Mouse (Mus musculus) midbrain, embryonic 13.5 days (tissue): ENCODE measurements around the gene Capn12. TPM values are rescaled to one million over a fixed set of nuclear protein-coding genes. Genes with fewer than 3 reads are reported as not detected.

Experiments used
- ATAC-seq: fragments of 200-750 bp; cut with Nextera tagmentation; 2 replicates; pipeline ENCODE4 v1.8.0; 2017; ENCODE audit warnings: mild to moderate bottlenecking, moderate TSS enrichment, moderate library complexity
- H3K27ac ChIP-seq: fragments of 300-500 bp; sonication (generic); 2 replicates; pipeline ENCODE4 v1.5.1; 2015; ENCODE audit warnings: inconsistent platforms, mild to moderate bottlenecking, moderate library complexity
- H3K27me3 ChIP-seq: fragments of 300-500 bp; sonication (generic); 2 replicates; pipeline ENCODE4 v1.6.1; 2015; ENCODE audit warnings: mild to moderate bottlenecking, inconsistent platforms
- H3K36me3 ChIP-seq: fragments of 300-500 bp; sonication (generic); 2 replicates; pipeline ENCODE4 v1.6.1; 2015; ENCODE audit warnings: mild to moderate bottlenecking, inconsistent platforms
- H3K4me1 ChIP-seq: fragments of 300-500 bp; sonication (generic); replicated peaks from 2 replicates; pipeline ENCODE4 v1.6.1; 2015; ENCODE audit warnings: inconsistent platforms
- H3K4me2 ChIP-seq: fragments of 300-500 bp; sonication (generic); replicated peaks from 2 replicates; pipeline ENCODE4 v1.6.1; 2015; ENCODE audit warnings: moderate library complexity, mild to moderate bottlenecking, inconsistent platforms
- H3K4me3 ChIP-seq: fragments of 300-500 bp; sonication (generic); replicated peaks from 2 replicates; pipeline ENCODE4 v1.5.1; 2015; ENCODE audit warnings: mild to moderate bottlenecking, inconsistent platforms
- H3K9ac ChIP-seq: fragments of 300-500 bp; sonication (generic); replicated peaks from 2 replicates; pipeline ENCODE4 v1.6.1; 2015; ENCODE audit warnings: mild to moderate bottlenecking, inconsistent platforms
- H3K9me3 ChIP-seq: fragments of 300-500 bp; sonication (generic); 2 replicates; pipeline ENCODE4 v1.6.1; 2016; ENCODE audit warnings: mild to moderate bottlenecking, inconsistent platforms
- WGBS: fragments of 180-500 bp; shearing (Covaris S2); methylation state at CpG from one replicate; pipeline ENCODE4 v1.1.7; 2015; 5-methylcytosine and 5-hydroxymethylcytosine counted together
- polyA plus RNA-seq: library from polyadenylated mRNA; unstranded; fragments of >200 nt; fragmentation: Nextera tagmentation; extraction: Ambion mirVana; gene quantifications from 2 replicates; pipeline ENCODE4 v1.2.1, GENCODE M21; 2015

Gene Capn12
- polyA plus RNA-seq, 1 experiment from 2014 or later: 0.62 TPM

- Histone ChIP-seq H3K27me3 (no peaks in the 10 kb centered on the region), H3K4me3 (no peak overlapping the region), H3K9me3 (no peaks in the 10 kb centered on the region), H3K36me3 (peaks cover 99% of the 10 kb centered on the region), H3K4me1 (no peaks in the 10 kb centered on the region), H3K9ac (no peak overlapping the region), H3K4me2 (no peak overlapping the region), H3K27ac (no peak overlapping the region)
- WGBS: 92% methylated on average over 10 of the region's 10 CpGs
- ATAC-seq: no peak
Measured at GRCm38 (mm10) chr7:28903778-28904177, 22.6 kb downstream of the Capn12 start.

- no peak overlapping the region for H3K4me2 ChIP-seq
- no peaks in the 10 kb centered on the region for H3K4me1 ChIP-seq
- peaks cover 99% of the 10 kb centered on the region for H3K36me3 ChIP-seq
- H3K27me3 ChIP-seq: no peaks in the 10 kb centered on the region
- ATAC-seq: no peak
- whole genome bisulfite sequencing: 94% methylated on average over 5 of the region's 5 CpGs
- H3K4me3 ChIP-seq: no peak overlapping the region
- H3K27ac ChIP-seq: no peak overlapping the region
- no peaks in the 10 kb centered on the region for H3K9me3 ChIP-seq
- no peak overlapping the region for H3K9ac ChIP-seq
Measured at GRCm38 (mm10) chr7:28907195-28907594, 26.0 kb downstream of the Capn12 start.

- Histone ChIP-seq H3K27ac (no peak overlapping the region), H3K27me3 (no peaks in the 10 kb centered on the region), H3K4me2 (no peak overlapping the region), H3K36me3 (peaks cover 99% of the 10 kb centered on the region), H3K9me3 (no peaks in the 10 kb centered on the region), H3K4me3 (no peak overlapping the region), H3K4me1 (no peaks in the 10 kb centered on the region), H3K9ac (no peak overlapping the region)
- no peak for ATAC-seq
- WGBS: 81% methylated on average over 4 of the region's 4 CpGs
Measured at GRCm38 (mm10) chr7:28911632-28912031, 30.4 kb downstream of the Capn12 start.

GRCm38 (mm10) chr7:28913171-28913570 is 31.9 kb downstream of the Capn12 start:
- peaks cover 99% of the 10 kb centered on the region for H3K36me3 ChIP-seq
- no peaks in the 10 kb centered on the region for H3K9me3 ChIP-seq
- H3K4me1 ChIP-seq: no peaks in the 10 kb centered on the region
- H3K4me2 ChIP-seq: no peak overlapping the region
- WGBS: 87% methylated on average over 11 of the region's 11 CpGs
- H3K9ac ChIP-seq: no peak overlapping the region
- no peak overlapping the region for H3K4me3 ChIP-seq
- ATAC-seq: no peak
- H3K27ac ChIP-seq: no peak overlapping the region
- H3K27me3 ChIP-seq: no peaks in the 10 kb centered on the region

GRCm38 (mm10) chr7:28916491-28916890 is 35.3 kb downstream of the Capn12 start:
- no peak overlapping the region for H3K4me2 ChIP-seq
- H3K27me3 ChIP-seq: no peaks in the 10 kb centered on the region
- H3K4me1 ChIP-seq: peaks cover 19% of the 10 kb centered on the region
- H3K9ac ChIP-seq: no peak overlapping the region
- H3K36me3 ChIP-seq: peaks cover 79% of the 10 kb centered on the region
- H3K4me3 ChIP-seq: no peak overlapping the region
- no peak overlapping the region for H3K27ac ChIP-seq
- ATAC-seq: no peak
- H3K9me3 ChIP-seq: no peaks in the 10 kb centered on the region

- Histone ChIP-seq H3K4me3 (no peak overlapping the region), H3K27me3 (no peaks in the 10 kb centered on the region), H3K4me1 (peaks cover 28% of the 10 kb centered on the region), H3K9ac (no peak overlapping the region), H3K4me2 (no peak overlapping the region), H3K36me3 (peaks cover 66% of the 10 kb centered on the region), H3K9me3 (no peaks in the 10 kb centered on the region), H3K27ac (peak overlapping the region; percentile 21; the same call in 1 of the 2 replicates)
- 84% methylated on average over 10 of the region's 10 CpGs for WGBS
- no peak for ATAC-seq
Measured at GRCm38 (mm10) chr7:28917503-28918426, 36.5 kb downstream of the Capn12 start.

- Histone ChIP-seq H3K9ac (no peak overlapping the region), H3K4me1 (peaks cover 36% of the 10 kb centered on the region)
Measured at GRCm38 (mm10) chr7:28918540-28918939, 37.3 kb downstream of the Capn12 start.

GRCm38 (mm10) chr7:28919815-28920214 is 38.6 kb downstream of the Capn12 start:
- peak; percentile 72 for ATAC-seq

More at GRCm38 (mm10) chr7:28918540-28918939, 37.3 kb downstream of the Capn12 start:
- Histone ChIP-seq H3K4me2 (no peak overlapping the region), H3K36me3 (peaks cover 58% of the 10 kb centered on the region), H3K27me3 (no peaks in the 10 kb centered on the region), H3K9me3 (no peaks in the 10 kb centered on the region), H3K27ac (no peak overlapping the region), H3K4me3 (no peak overlapping the region)
- WGBS: 91% methylated on average over 8 of the region's 8 CpGs
- ATAC-seq: no peak

GRCm38 (mm10) chr7:28921178-28921577 is 40.0 kb downstream of the Capn12 start:
- no peak overlapping the region for H3K4me3 ChIP-seq
- no peaks in the 10 kb centered on the region for H3K27me3 ChIP-seq
- no peaks in the 10 kb centered on the region for H3K9me3 ChIP-seq
- no peak overlapping the region for H3K27ac ChIP-seq
- peaks cover 32% of the 10 kb centered on the region for H3K36me3 ChIP-seq
- no peak for ATAC-seq
- no peak overlapping the region for H3K4me2 ChIP-seq
- no peak overlapping the region for H3K9ac ChIP-seq
- peaks cover 62% of the 10 kb centered on the region for H3K4me1 ChIP-seq
- 88% methylated on average over 3 of the region's 3 CpGs for WGBS

More at GRCm38 (mm10) chr7:28919815-28920214, 38.6 kb downstream of the Capn12 start:
- Histone ChIP-seq H3K27me3 (no peaks in the 10 kb centered on the region), H3K9me3 (no peaks in the 10 kb centered on the region), H3K4me3 (no peak overlapping the region), H3K27ac (peak overlapping the region; percentile 51), H3K36me3 (peaks cover 45% of the 10 kb centered on the region), H3K4me1 (peaks cover 48% of the 10 kb centered on the region), H3K9ac (no peak overlapping the region), H3K4me2 (no peak overlapping the region)
- WGBS: 38% methylated on average over 6 of the region's 6 CpGs

GRCm38 (mm10) chr7:28921722-28922465 is 40.7 kb downstream of the Capn12 start:
- no peaks in the 10 kb centered on the region for H3K9me3 ChIP-seq
- H3K36me3 ChIP-seq: peaks cover 25% of the 10 kb centered on the region
- peaks cover 63% of the 10 kb centered on the region for H3K4me1 ChIP-seq
- no peak for ATAC-seq
- no peak overlapping the region for H3K27ac ChIP-seq
- H3K9ac ChIP-seq: no peak overlapping the region
- H3K4me3 ChIP-seq: no peak overlapping the region
- no peak overlapping the region for H3K4me2 ChIP-seq
- WGBS: 90% methylated on average over 8 of the region's 8 CpGs
- H3K27me3 ChIP-seq: no peaks in the 10 kb centered on the region

- peak overlapping the region; percentile 33; the same call in 1 of the 2 replicates for H3K27ac ChIP-seq
- no peaks in the 10 kb centered on the region for H3K27me3 ChIP-seq
- H3K4me1 ChIP-seq: peaks cover 63% of the 10 kb centered on the region
- 71% methylated on average over 4 of the region's 4 CpGs for WGBS
- H3K9ac ChIP-seq: no peak overlapping the region
- H3K36me3 ChIP-seq: peaks cover 17% of the 10 kb centered on the region
- no peak overlapping the region for H3K4me3 ChIP-seq
- no peaks in the 10 kb centered on the region for H3K9me3 ChIP-seq
- ATAC-seq: no peak
- H3K4me2 ChIP-seq: no peak overlapping the region
Measured at GRCm38 (mm10) chr7:28922606-28923005, 41.4 kb downstream of the Capn12 start.

GRCm38 (mm10) chr7:28923865-28924291 is 42.7 kb downstream of the Capn12 start:
- Histone ChIP-seq H3K36me3 (peaks cover 7% of the 10 kb centered on the region), H3K4me3 (no peak overlapping the region), H3K4me1 (peaks cover 58% of the 10 kb centered on the region), H3K27me3 (no peaks in the 10 kb centered on the region), H3K9me3 (no peaks in the 10 kb centered on the region), H3K4me2 (no peak overlapping the region), H3K9ac (no peak overlapping the region), H3K27ac (peak overlapping the region; percentile 33; the same call in 1 of the 2 replicates)
- ATAC-seq: peak; percentile 34; the same call in 1 of the 2 replicates
- WGBS: 33% methylated on average over 4 of the region's 4 CpGs
